Mouse (Mus musculus): ENCODE data around the gene Inpp4b.

GRCm38 (mm10) chr8:81856608-81857007 lies 514.3 kb downstream of the Inpp4b start:
- TF ChIP-seq CTCF (IDR thresholded peaks at IDR 0.05; ENCODE audit: borderline replicate concordance, control insufficient read depth, extremely low read depth, insufficient read depth, low read length, poor library complexity), result no peak
- no peak for TF ChIP-seq POLR2A (IDR thresholded peaks at IDR 0.05; ENCODE audit: control insufficient read depth, extremely low read depth, insufficient read depth, low read length, poor library complexity)
